19 mouse cellular contexts compared by ENCODE assay signal in the genomic region with DNA sequence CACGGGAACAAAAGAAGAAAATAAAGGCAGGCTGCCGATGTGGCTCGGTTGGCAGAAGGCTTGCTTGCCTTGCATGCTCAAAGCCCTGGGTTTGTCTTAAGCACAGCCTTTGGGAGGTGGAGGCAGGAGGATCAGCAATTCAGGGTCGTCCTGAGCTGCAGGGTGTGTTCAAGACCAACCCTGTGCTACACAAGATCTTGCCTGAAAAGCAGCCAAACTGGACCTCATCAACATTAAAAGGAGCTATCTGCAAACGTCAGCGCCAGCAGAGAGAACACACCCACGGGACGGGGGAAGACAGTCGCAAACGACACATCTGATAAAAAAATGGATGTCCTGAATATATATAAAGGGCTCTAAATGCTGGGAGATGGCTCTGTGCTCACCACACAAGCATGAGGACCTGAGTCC. TPM values are rescaled to one million over a fixed set of nuclear protein-coding genes. Genes with fewer than 3 reads are reported as not detected.
A peak's percentile ranks its signal among the peaks of the same experiment; 100 is the strongest.
DNase-seq lines count a peak whose midpoint lies in the region; ATAC-seq and TF ChIP-seq lines count a peak whose summit lies in the region.
"Had no signal": no experiment of that assay in that cellular context is flagged by ENCODE, and none has a peak within 500 bp of the region (broad histone marks: within the 10 kb centered on the region; RNA-seq: fewer than 3 reads in every experiment).

No protein-coding gene starts in this region.

- peaks cover 17% of the 10 kb centered on the region for H3K27me3 ChIP-seq in E14TG2a.4 (ENCODE audit: insufficient read depth, low read length)
- H3K27me3 ChIP-seq: forebrain, embryonic 13.5 days; limb, embryonic 15.5 days; liver, embryonic 15.5 days; midbrain, embryonic 12.5 days; stomach, embryonic 15.5 days had no signal

- peaks cover 40% of the 10 kb centered on the region for H3K4me1 ChIP-seq in E14TG2a.4 (replicated peaks; ENCODE audit: low read depth, low read length)
- H3K4me1 ChIP-seq: forebrain, embryonic 13.5 days; limb, embryonic 15.5 days; liver, embryonic 15.5 days; midbrain, embryonic 12.5 days; stomach, embryonic 15.5 days had no signal

- no peaks in the 10 kb centered on the region for H3K36me3 ChIP-seq in E14TG2a.4 (ENCODE audit: insufficient read depth, low read length)
- H3K36me3 ChIP-seq: limb, embryonic 15.5 days; liver, embryonic 15.5 days; midbrain, embryonic 12.5 days; stomach, embryonic 15.5 days had no signal

- intact Hi-C loops in left cerebral cortex, adult 2 months (cut with DNase I): loop anchor here (1.0 kb wide), 1 partner anchor 98 kb away; no protein-coding TSS in a partner anchor

- TF ChIP-seq CTCF in E14TG2a.4 (conservative IDR thresholded peaks at IDR 0.05; ENCODE audit: low read length): no peak
- TF ChIP-seq CTCF in left cerebral cortex, adult 2 months (IDR thresholded peaks at IDR 0.05): no peak

- peak; percentile 23 for DNase-seq in layer of hippocampus, adult 11-12 months (ENCODE audit: low spot score)
- no peak for DNase-seq in layer of hippocampus, adult 8-10 months (ENCODE audit: low spot score in 2 of 2)
- DNase-seq in ES-CJ7 (ENCODE audit: low read depth, low spot score): peak; percentile 66
- peak in 1 of 2 experiments; percentile 65 for DNase-seq in left cerebral cortex, adult 2 months (ENCODE audit: extremely low spot score in 1 of 2, low spot score in 2 of 2)
- no peak for DNase-seq in cerebellum, postnatal 25 days
- DNase-seq: cerebellum, adult 8-10 months; heart, adult 11 months; heart, postnatal 4 days; kidney, adult 11 months; retina, postnatal 1 day; thymus, adult 2 months had no signal

- ATAC-seq in erythroid progenitor cell, adult 5-6 weeks (replicated peaks; ENCODE audit: low FRiP score, poor library complexity, severe bottlenecking): no peak
- ATAC-seq: forebrain, embryonic 13.5 days; hindbrain, postnatal 0 days had no signal

- peak overlapping the region; percentile 84 for H3K27ac ChIP-seq in left cerebral cortex, adult 2 months
- H3K27ac ChIP-seq: forebrain, embryonic 13.5 days; hindbrain, postnatal 0 days; limb, embryonic 15.5 days; liver, embryonic 15.5 days; midbrain, embryonic 12.5 days; stomach, embryonic 15.5 days had no signal

- H3K4me3 ChIP-seq in E14TG2a.4 (replicated peaks; ENCODE audit: low read length): 0 out of 2 replicates have a peak overlapping the region, but pooled peaks have one; percentile 23
- H3K4me3 ChIP-seq in left cerebral cortex, adult 2 months: no peak overlapping the region
- H3K4me3 ChIP-seq: forebrain, embryonic 13.5 days; limb, embryonic 15.5 days; liver, embryonic 15.5 days; midbrain, embryonic 12.5 days; stomach, embryonic 15.5 days had no signal

- peaks cover 8% of the 10 kb centered on the region for H3K9me3 ChIP-seq in E14TG2a.4 (ENCODE audit: low read length)
- H3K9me3 ChIP-seq: forebrain, embryonic 13.5 days; limb, embryonic 15.5 days; liver, embryonic 15.5 days; midbrain, embryonic 12.5 days; stomach, embryonic 15.5 days had no signal

RNA-seq across cellular contexts. Expression of a gene that starts 12.7 kb away (rescaled TPM):
- 100 to 1,000 TPM in 2 of 4 experiments, 10 to 100 TPM in 2; 90.7 to 118 (median 104) TPM for total RNA-seq in layer of hippocampus, adult 8-10 months (2022)
- 100 to 1,000 TPM; 230 to 237 TPM for total RNA-seq in left cerebral cortex, adult 2 months (2021)
- not detected in 2 replicates for total RNA-seq in erythroid progenitor cell, adult 5-6 weeks (2015; ENCODE audit: low replicate concordance)
- total RNA-seq in erythroid progenitor cell, adult 5-6 weeks (2017; ENCODE audit: low replicate concordance): not detected in 2 replicates

Comparison
In these comparisons a context has a peak if more than half of its experiments do, and no peak if none do; other contexts are left out.
1. DNase-seq: peak in layer of hippocampus, adult 11-12 months (single experiment) and ES-CJ7 (single experiment); none in layer of hippocampus, adult 8-10 months (0 of 2) and cerebellum, postnatal 25 days (0 of 2).
2. RNA of a gene that starts 12.7 kb away (total RNA-seq): 230 to 237 TPM in left cerebral cortex, adult 2 months and 90.7 to 118 TPM in layer of hippocampus, adult 8-10 months; not detected in erythroid progenitor cell, adult 5-6 weeks; every median in the first group is over 10 times any median in the second.